Mouse (Mus musculus): ENCODE data around the gene Mcur1. TPM values are rescaled to one million over a fixed set of nuclear protein-coding genes. Genes with fewer than 3 reads are reported as not detected.

Mcur1 gene
- polyA plus RNA-seq (2012; rRNA removed) = 2.8 and 4.0 TPM in 2 replicates
- 6.0 and 6.1 TPM in 2 replicates for polyA plus RNA-seq (2014; fragmentation: Nextera tagmentation; extraction: Ambion mirVana)

DNA sequence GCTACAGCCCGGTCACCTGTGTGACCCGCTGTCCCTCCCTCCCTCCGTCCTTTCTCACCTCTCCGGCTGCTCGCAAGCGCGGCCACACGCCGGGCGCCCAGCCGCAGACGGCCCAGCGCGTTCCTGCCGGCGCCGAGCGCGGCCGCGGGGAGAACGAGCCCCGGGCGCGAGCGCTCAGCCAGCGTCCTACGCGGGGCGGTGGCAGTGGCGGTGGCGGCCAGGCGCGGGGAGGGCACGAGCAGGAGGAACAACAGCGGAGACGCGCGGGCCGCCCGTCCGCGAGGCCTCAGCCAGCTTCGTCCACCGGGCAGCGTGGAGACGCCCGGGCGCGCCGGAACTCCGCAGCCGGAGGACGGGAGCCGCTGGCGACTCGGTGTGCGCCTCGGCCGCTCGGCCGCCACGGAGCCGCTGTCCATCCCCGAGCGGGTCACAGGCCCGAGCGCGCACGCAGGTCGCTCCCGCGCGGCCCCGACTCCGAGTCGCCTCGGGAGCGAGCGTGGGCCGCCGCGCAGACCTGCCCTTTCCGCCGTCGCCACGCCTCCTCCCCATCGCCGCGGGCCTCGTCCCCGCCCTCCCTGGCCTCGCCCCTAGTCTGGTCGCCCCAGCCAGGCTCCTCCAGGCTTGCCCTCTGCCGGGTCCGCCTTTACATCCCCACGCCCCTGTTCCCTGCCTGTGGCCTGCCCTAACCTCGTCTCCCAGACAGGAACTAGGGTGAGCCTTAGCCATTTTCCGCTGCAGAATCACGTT lies at the start of gene Mcur1:
Mcur1 (minus strand) TSS at position 481 of the 747 bp plus-strand sequence.
- peak within 1 kb of the TSS; percentile 81 for H3K4me2 ChIP-seq (ENCODE audit: low read depth)

GRCm38 (mm10) chr13:43608854-43609253 lies 48.9 kb upstream of the Mcur1 start:
- Histone ChIP-seq H3K9me3 (ENCODE audit: control insufficient read depth, low read length) (no peaks in the 10 kb centered on the region), H3K36me3 (replicated peaks; ENCODE audit: control insufficient read depth, insufficient read depth, low read depth) (no peaks in the 10 kb centered on the region), H3K4me1 (replicated peaks; ENCODE audit: control insufficient read depth in 2 of 2, insufficient read depth in 2 of 2, low read length in 1 of 2) (no peaks in the 10 kb centered on the region), H3K27ac (no peak overlapping the region), H3K4me3 (ENCODE audit: insufficient read depth in 1 of 2, low read depth in 2 of 2, low read length in 2 of 2) (no peak overlapping the region), H3K27me3 (ENCODE audit: control insufficient read depth, insufficient read depth, low read length) (no peaks in the 10 kb centered on the region), H3K9ac (replicated peaks) (no peak overlapping the region), H3K4me2 (ENCODE audit: low read depth) (no peak overlapping the region)
- no peak for ATAC-seq (ENCODE audit: insufficient read depth)
- 66% methylated on average over 6 of the region's 6 CpGs for WGBS (ENCODE audit: insufficient replicate concordance)
- TF ChIP-seq CTCF (IDR thresholded peaks at IDR 0.05; ENCODE audit: low read depth) = no peak
- no peak for TF ChIP-seq EP300 (IDR thresholded peaks at IDR 0.05; ENCODE audit: low read depth)
- DNase-seq (ENCODE audit: low read depth in 3 of 3, low spot score in 3 of 3) = no peak

More for the DNA sequence above, at the start of gene Mcur1:
- WGBS (ENCODE audit: insufficient replicate concordance) = under 1% methylated on average over 87 of the region's 100 CpGs
- H3K4me1 ChIP-seq (replicated peaks; ENCODE audit: control insufficient read depth in 2 of 2, insufficient read depth in 2 of 2, low read length in 1 of 2) = peaks cover 6 to 13% of the 10 kb centered on the region in 2 experiments
- no peaks in the 10 kb centered on the region for H3K9me3 ChIP-seq (ENCODE audit: control insufficient read depth, low read length)
- no peaks in the 10 kb centered on the region for H3K36me3 ChIP-seq (replicated peaks; ENCODE audit: control insufficient read depth, insufficient read depth, low read depth)
- H3K4me3 ChIP-seq (ENCODE audit: insufficient read depth in 1 of 2, low read depth in 2 of 2, low read length in 2 of 2) = peak within 1 kb of the TSS; percentile 71 to 84
- DNase-seq (ENCODE audit: low read depth in 3 of 3, low spot score in 3 of 3) (peak; percentile 82 to 88 (median 86)), ATAC-seq (ENCODE audit: insufficient read depth) (peak; percentile 97)
- H3K9ac ChIP-seq (replicated peaks) = peak within 1 kb of the TSS; percentile 70
- TF ChIP-seq EP300 (IDR thresholded peaks at IDR 0.05; ENCODE audit: low read depth) = no peak
- no peak for TF ChIP-seq CTCF (IDR thresholded peaks at IDR 0.05; ENCODE audit: low read depth)
- H3K27me3 ChIP-seq (ENCODE audit: control insufficient read depth, insufficient read depth, low read length) = no peaks in the 10 kb centered on the region; the same call in 1 of the 2 replicates
- peak within 1 kb of the TSS; percentile 54 for H3K27ac ChIP-seq

DNA sequence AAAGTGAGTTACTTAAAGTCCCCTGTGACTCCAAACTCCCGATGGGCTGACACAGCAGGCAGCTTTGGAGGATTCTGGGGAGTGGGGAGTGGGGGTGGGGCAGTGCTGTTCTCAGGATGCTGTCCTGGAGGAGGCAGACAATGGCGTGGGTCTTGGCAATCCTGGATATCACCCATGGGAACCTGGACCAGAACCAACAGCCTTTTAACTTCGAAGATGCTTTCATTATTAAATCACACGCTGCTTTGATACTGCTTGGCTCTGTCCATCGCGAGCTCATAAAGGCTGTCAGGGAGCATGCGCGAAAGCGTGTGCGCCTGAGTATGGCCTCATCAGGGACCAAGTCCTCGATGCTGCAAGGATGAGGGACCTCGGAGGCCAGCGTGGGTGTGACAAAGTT lies 43.1 kb upstream of the Mcur1 start:
- H3K4me2 ChIP-seq (ENCODE audit: low read depth) = no peak overlapping the region
- no peak for ATAC-seq (ENCODE audit: insufficient read depth)
- DNase-seq (ENCODE audit: low read depth in 3 of 3, low spot score in 3 of 3) = no peak
- H3K9ac ChIP-seq (replicated peaks) = no peak overlapping the region
- no peak overlapping the region for H3K4me3 ChIP-seq (ENCODE audit: insufficient read depth in 1 of 2, low read depth in 2 of 2, low read length in 2 of 2)
- no peak overlapping the region for H3K27ac ChIP-seq
- H3K9me3 ChIP-seq (ENCODE audit: control insufficient read depth, low read length) = no peaks in the 10 kb centered on the region
- WGBS (ENCODE audit: insufficient replicate concordance) = 68% methylated on average over 13 of the region's 13 CpGs
- no peaks in the 10 kb centered on the region for H3K27me3 ChIP-seq (ENCODE audit: control insufficient read depth, insufficient read depth, low read length)
- no peaks in the 10 kb centered on the region for H3K4me1 ChIP-seq (replicated peaks; ENCODE audit: control insufficient read depth in 2 of 2, insufficient read depth in 2 of 2, low read length in 1 of 2)
- no peaks in the 10 kb centered on the region for H3K36me3 ChIP-seq (replicated peaks; ENCODE audit: control insufficient read depth, insufficient read depth, low read depth)
- TF ChIP-seq CTCF (IDR thresholded peaks at IDR 0.05; ENCODE audit: low read depth) = no peak
- TF ChIP-seq EP300 (IDR thresholded peaks at IDR 0.05; ENCODE audit: low read depth) = no peak

GRCm38 (mm10) chr13:43602440-43602839 lies 42.4 kb upstream of the Mcur1 start:
- no peak overlapping the region for H3K27ac ChIP-seq
- no peaks in the 10 kb centered on the region for H3K36me3 ChIP-seq (replicated peaks; ENCODE audit: control insufficient read depth, insufficient read depth, low read depth)
- 56% methylated on average over 2 of the region's 2 CpGs for WGBS (ENCODE audit: insufficient replicate concordance)
- no peaks in the 10 kb centered on the region for H3K27me3 ChIP-seq (ENCODE audit: control insufficient read depth, insufficient read depth, low read length)
- ATAC-seq (ENCODE audit: insufficient read depth) = no peak
- no peak overlapping the region for H3K4me2 ChIP-seq (ENCODE audit: low read depth)
- TF ChIP-seq EP300 (IDR thresholded peaks at IDR 0.05; ENCODE audit: low read depth) (no peak), CTCF (IDR thresholded peaks at IDR 0.05; ENCODE audit: low read depth) (no peak)
- no peak overlapping the region for H3K4me3 ChIP-seq (ENCODE audit: insufficient read depth in 1 of 2, low read depth in 2 of 2, low read length in 2 of 2)
- H3K4me1 ChIP-seq (replicated peaks; ENCODE audit: control insufficient read depth in 2 of 2, insufficient read depth in 2 of 2, low read length in 1 of 2) = no peaks in the 10 kb centered on the region
- no peak overlapping the region for H3K9ac ChIP-seq (replicated peaks)
- no peak for DNase-seq (ENCODE audit: low read depth in 3 of 3, low spot score in 3 of 3)
- no peaks in the 10 kb centered on the region for H3K9me3 ChIP-seq (ENCODE audit: control insufficient read depth, low read length)

- H3K36me3 ChIP-seq (replicated peaks; ENCODE audit: control insufficient read depth, insufficient read depth, low read depth) = no peaks in the 10 kb centered on the region
- H3K27me3 ChIP-seq (ENCODE audit: control insufficient read depth, insufficient read depth, low read length) = no peaks in the 10 kb centered on the region
- H3K27ac ChIP-seq = no peak overlapping the region
- no peak for ATAC-seq (ENCODE audit: insufficient read depth)
- no peak overlapping the region for H3K4me3 ChIP-seq (ENCODE audit: insufficient read depth in 1 of 2, low read depth in 2 of 2, low read length in 2 of 2)
- 63% methylated on average over 6 of the region's 6 CpGs for WGBS (ENCODE audit: insufficient replicate concordance)
- no peaks in the 10 kb centered on the region for H3K9me3 ChIP-seq (ENCODE audit: control insufficient read depth, low read length)
- no peak for DNase-seq (ENCODE audit: low read depth in 3 of 3, low spot score in 3 of 3)
- H3K4me1 ChIP-seq (replicated peaks; ENCODE audit: control insufficient read depth in 2 of 2, insufficient read depth in 2 of 2, low read length in 1 of 2) = no peaks in the 10 kb centered on the region
- TF ChIP-seq EP300 (IDR thresholded peaks at IDR 0.05; ENCODE audit: low read depth) (no peak), CTCF (IDR thresholded peaks at IDR 0.05; ENCODE audit: low read depth) (no peak)
- H3K9ac ChIP-seq (replicated peaks) = no peak overlapping the region
- H3K4me2 ChIP-seq (ENCODE audit: low read depth) = no peak overlapping the region
Measured at GRCm38 (mm10) chr13:43600967-43601366, 41.0 kb upstream of the Mcur1 start.

All from liver, embryonic 14.5 days (tissue).